Mouse (Mus musculus) 3T3-L1 (cell line): ENCODE measurements around the gene Rtl8c.
A peak's percentile ranks its signal among the peaks of the same experiment; 100 is the strongest.
"Not testable (repeated sequence)": the region's sequence is repeated elsewhere in the genome, so short reads cannot be mapped to it uniquely, and the experiment has no call there.

Experiments used
- DNase-seq: peaks from one replicate; pipeline ENCODE4 v3.0.0-alpha.2; 2015; ENCODE audit warnings: low read depth, low spot score

The Rtl8c gene

GRCm38 (mm10) chrX:53607242-53608121, at the start of gene Rtl8c:
Rtl8c (plus strand) TSS chrX:53608032.
- peak; percentile 60 for DNase-seq

GRCm38 (mm10) chrX:53579311-53579710, 28.5 kb upstream of the Rtl8c start:
- DNase-seq, result no peak

- not testable (repeated sequence) for DNase-seq
Observed at GRCm38 (mm10) chrX:53581407-53581806, 26.4 kb upstream of the Rtl8c start.

- not testable (repeated sequence) for DNase-seq
Observed at GRCm38 (mm10) chrX:53583404-53583803, 24.4 kb upstream of the Rtl8c start.

GRCm38 (mm10) chrX:53599993-53600392, 7.8 kb upstream of the Rtl8c start:
- not testable (repeated sequence) for DNase-seq

- not testable (repeated sequence) for DNase-seq
Observed at GRCm38 (mm10) chrX:53606176-53606575, 1.7 kb upstream of the Rtl8c start.

- DNase-seq, result peak; percentile 7
Observed at GRCm38 (mm10) chrX:53608122-53608813, 436 bp downstream of the Rtl8c start.

- DNase-seq, result not testable (repeated sequence)
Observed at GRCm38 (mm10) chrX:53608879-53609278, 1.0 kb downstream of the Rtl8c start, which contains the start of gene Gm14597. Gm14597 (minus strand) TSS chrX:53608979.

GRCm38 (mm10) chrX:53610571-53610970, 2.7 kb downstream of the Rtl8c start:
- peak; percentile 85 for DNase-seq

GRCm38 (mm10) chrX:53611395-53611794, 3.6 kb downstream of the Rtl8c start:
- not testable (repeated sequence) for DNase-seq

GRCm38 (mm10) chrX:53638107-53638506, 30.3 kb downstream of the Rtl8c start:
- peak; percentile 21 for DNase-seq

- DNase-seq, result not testable (repeated sequence)
Observed at GRCm38 (mm10) chrX:53642604-53642979, 34.8 kb downstream of the Rtl8c start.

GRCm38 (mm10) chrX:53642980-53643961, 35.4 kb downstream of the Rtl8c start, which contains the start of gene Rtl8a:
Rtl8a (minus strand) TSS chrX:53643682.
- peak; percentile 89 for DNase-seq

GRCm38 (mm10) chrX:53645885-53646284, 38.1 kb downstream of the Rtl8c start:
- no peak for DNase-seq

GRCm38 (mm10) chrX:53652917-53653316, 45.1 kb downstream of the Rtl8c start:
- not testable (repeated sequence) for DNase-seq
